Mouse (Mus musculus): ENCODE measurements around the gene Bms1. TPM values are rescaled to one million over a fixed set of nuclear protein-coding genes. Genes with fewer than 3 reads are reported as not detected.

Bms1 gene
- polyA plus RNA-seq, 1 experiment, result 7.0 TPM

- H3K4me1 ChIP-seq (replicated peaks; ENCODE audit: control insufficient read depth, insufficient read depth, low read length), result no peaks in the 10 kb centered on the region
- DNase-seq, result no peak
- WGBS, result 38% methylated on average over 3 of the region's 3 CpGs
- H3K27me3 ChIP-seq (ENCODE audit: control insufficient read depth, insufficient read depth, low read length), result no peaks in the 10 kb centered on the region
- H3K4me3 ChIP-seq (ENCODE audit: control insufficient read depth, insufficient read depth, low read length), result no peak overlapping the region
- no peak overlapping the region for H3K27ac ChIP-seq (ENCODE audit: control insufficient read depth, insufficient read depth, low read length)
- H3K36me3 ChIP-seq (ENCODE audit: control insufficient read depth, insufficient read depth, low read length), result peaks cover 27% of the 10 kb centered on the region
- TF ChIP-seq POLR2A (IDR thresholded peaks at IDR 0.05; ENCODE audit: control insufficient read depth, extremely low read depth, insufficient read depth, low read length, poor library complexity) (no peak), CTCF (IDR thresholded peaks at IDR 0.05; ENCODE audit: borderline replicate concordance, control insufficient read depth, extremely low read depth, insufficient read depth, low read length, poor library complexity) (no peak)
Observed at GRCm38 (mm10) chr6:118380630-118381029, 38.6 kb downstream of the Bms1 start.

DNA sequence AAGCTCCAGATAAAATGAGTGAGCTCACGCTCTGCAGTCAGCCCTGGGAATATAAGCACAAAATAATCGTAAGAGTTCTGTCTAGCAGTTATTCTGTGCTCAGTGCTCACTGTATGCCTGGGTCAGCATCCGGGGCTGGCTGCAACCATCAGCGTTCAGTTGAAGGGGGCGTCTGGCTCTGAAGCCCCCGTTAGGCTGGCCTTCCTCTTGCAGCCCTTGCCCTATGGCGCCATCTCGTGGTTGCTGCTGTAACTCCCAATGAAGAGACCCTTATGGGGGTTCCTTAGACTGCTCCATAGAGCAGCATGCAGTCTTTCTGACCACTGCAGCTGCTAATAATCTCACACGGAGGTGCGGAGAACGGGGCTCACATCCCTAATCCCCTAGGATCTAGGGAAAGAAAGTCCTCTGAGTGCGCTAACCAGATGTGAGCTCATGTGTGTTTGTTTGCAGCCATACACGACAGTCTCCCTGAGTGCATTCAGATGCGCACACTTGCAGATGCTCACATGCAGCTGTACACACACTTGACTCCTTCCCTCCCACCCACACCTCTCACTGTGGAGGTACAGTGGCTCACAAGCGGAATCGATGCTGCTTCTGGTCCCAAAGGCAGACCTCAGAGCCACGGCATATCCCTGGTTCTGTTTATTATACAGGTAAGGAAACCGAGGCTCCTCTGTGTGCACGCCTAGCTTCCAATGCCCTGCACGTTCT, 39.7 kb downstream of the Bms1 start:
- Histone ChIP-seq H3K4me3 (ENCODE audit: control insufficient read depth, insufficient read depth, low read length) (no peak overlapping the region), H3K27me3 (ENCODE audit: control insufficient read depth, insufficient read depth, low read length) (no peaks in the 10 kb centered on the region), H3K4me1 (replicated peaks; ENCODE audit: control insufficient read depth, insufficient read depth, low read length) (no peaks in the 10 kb centered on the region), H3K27ac (ENCODE audit: control insufficient read depth, insufficient read depth, low read length) (no peak overlapping the region), H3K36me3 (ENCODE audit: control insufficient read depth, insufficient read depth, low read length) (peaks cover 20% of the 10 kb centered on the region)
- 48% methylated on average over 20 of the region's 20 CpGs for WGBS
- TF ChIP-seq CTCF (IDR thresholded peaks at IDR 0.05; ENCODE audit: borderline replicate concordance, control insufficient read depth, extremely low read depth, insufficient read depth, low read length, poor library complexity), result peak; percentile 81; the same call in 1 of the 2 replicates
- no peak for TF ChIP-seq POLR2A (IDR thresholded peaks at IDR 0.05; ENCODE audit: control insufficient read depth, extremely low read depth, insufficient read depth, low read length, poor library complexity)
- peak; percentile 69 for DNase-seq

DNA sequence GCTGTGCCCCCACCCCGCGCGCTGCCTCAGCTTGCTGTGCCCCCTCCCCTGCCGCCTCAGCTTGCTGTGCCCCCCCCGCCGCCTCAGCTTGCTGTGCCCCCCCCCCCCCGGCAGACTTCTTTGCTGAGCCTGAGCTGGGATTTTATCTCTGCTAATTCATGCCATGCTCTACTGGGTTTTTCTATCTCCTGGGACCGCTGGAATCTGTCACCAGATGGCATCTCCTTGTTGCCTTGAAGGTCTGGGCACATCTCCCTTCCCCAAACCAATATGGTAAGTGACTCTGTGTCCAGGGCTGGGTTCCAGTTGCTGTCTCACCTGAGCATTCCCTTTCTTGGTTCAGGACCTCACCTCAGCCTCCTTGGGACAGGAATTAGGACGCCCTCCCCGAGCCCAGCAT, 41.7 kb downstream of the Bms1 start:
- no peak overlapping the region for H3K27ac ChIP-seq (ENCODE audit: control insufficient read depth, insufficient read depth, low read length)
- WGBS, result 85% methylated on average over 9 of the region's 10 CpGs
- no peak for TF ChIP-seq CTCF (IDR thresholded peaks at IDR 0.05; ENCODE audit: borderline replicate concordance, control insufficient read depth, extremely low read depth, insufficient read depth, low read length, poor library complexity)
- no peak for TF ChIP-seq POLR2A (IDR thresholded peaks at IDR 0.05; ENCODE audit: control insufficient read depth, extremely low read depth, insufficient read depth, low read length, poor library complexity)
- no peaks in the 10 kb centered on the region for H3K27me3 ChIP-seq (ENCODE audit: control insufficient read depth, insufficient read depth, low read length)
- H3K4me3 ChIP-seq (ENCODE audit: control insufficient read depth, insufficient read depth, low read length), result no peak overlapping the region
- DNase-seq, result no peak
- H3K4me1 ChIP-seq (replicated peaks; ENCODE audit: control insufficient read depth, insufficient read depth, low read length), result no peaks in the 10 kb centered on the region
- peaks cover 1% of the 10 kb centered on the region; the same call in 1 of the 2 replicates for H3K36me3 ChIP-seq (ENCODE audit: control insufficient read depth, insufficient read depth, low read length)

DNA sequence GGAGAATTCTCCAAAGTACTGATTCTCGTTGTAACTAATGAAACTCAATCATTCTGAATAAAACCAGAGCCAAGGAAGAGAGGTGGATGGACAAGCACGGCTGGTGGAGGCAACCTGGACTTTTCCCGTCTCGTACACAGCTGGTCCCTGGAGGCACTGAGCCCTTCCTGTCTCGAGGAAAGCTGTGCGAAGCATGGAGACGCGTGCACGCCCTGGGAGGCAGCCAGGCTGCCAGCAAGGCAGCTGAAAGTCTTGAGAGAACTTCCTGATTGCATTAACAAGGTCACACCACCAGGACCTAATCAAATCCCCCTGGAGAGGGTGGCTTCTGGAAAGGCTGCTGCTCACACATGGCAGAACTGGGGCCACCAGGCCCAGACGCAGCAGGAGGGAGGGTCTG, 43.3 kb downstream of the Bms1 start:
- 72% methylated on average over 10 of the region's 10 CpGs for WGBS
- Histone ChIP-seq H3K36me3 (ENCODE audit: control insufficient read depth, insufficient read depth, low read length) (no peaks in the 10 kb centered on the region), H3K27me3 (ENCODE audit: control insufficient read depth, insufficient read depth, low read length) (no peaks in the 10 kb centered on the region), H3K27ac (ENCODE audit: control insufficient read depth, insufficient read depth, low read length) (no peak overlapping the region), H3K4me1 (replicated peaks; ENCODE audit: control insufficient read depth, insufficient read depth, low read length) (no peaks in the 10 kb centered on the region), H3K4me3 (ENCODE audit: control insufficient read depth, insufficient read depth, low read length) (no peak overlapping the region)
- no peak for DNase-seq
- TF ChIP-seq POLR2A (IDR thresholded peaks at IDR 0.05; ENCODE audit: control insufficient read depth, extremely low read depth, insufficient read depth, low read length, poor library complexity), result no peak
- no peak for TF ChIP-seq CTCF (IDR thresholded peaks at IDR 0.05; ENCODE audit: borderline replicate concordance, control insufficient read depth, extremely low read depth, insufficient read depth, low read length, poor library complexity)

GRCm38 (mm10) chr6:118375457-118375856, 43.8 kb downstream of the Bms1 start:
- TF ChIP-seq POLR2A (IDR thresholded peaks at IDR 0.05; ENCODE audit: control insufficient read depth, extremely low read depth, insufficient read depth, low read length, poor library complexity) (no peak), CTCF (IDR thresholded peaks at IDR 0.05; ENCODE audit: borderline replicate concordance, control insufficient read depth, extremely low read depth, insufficient read depth, low read length, poor library complexity) (no peak)
- 62% methylated on average over 3 of the region's 3 CpGs for WGBS
- Histone ChIP-seq H3K4me3 (ENCODE audit: control insufficient read depth, insufficient read depth, low read length) (no peak overlapping the region), H3K4me1 (replicated peaks; ENCODE audit: control insufficient read depth, insufficient read depth, low read length) (no peaks in the 10 kb centered on the region), H3K27ac (ENCODE audit: control insufficient read depth, insufficient read depth, low read length) (no peak overlapping the region), H3K27me3 (ENCODE audit: control insufficient read depth, insufficient read depth, low read length) (no peaks in the 10 kb centered on the region), H3K36me3 (ENCODE audit: control insufficient read depth, insufficient read depth, low read length) (no peaks in the 10 kb centered on the region)
- DNase-seq, result no peak

GRCm38 (mm10) chr6:118375026-118375425, 44.2 kb downstream of the Bms1 start:
- 83% methylated on average over 3 of the region's 3 CpGs for WGBS
- H3K36me3 ChIP-seq (ENCODE audit: control insufficient read depth, insufficient read depth, low read length), result no peaks in the 10 kb centered on the region
- H3K27me3 ChIP-seq (ENCODE audit: control insufficient read depth, insufficient read depth, low read length), result no peaks in the 10 kb centered on the region
- no peak for TF ChIP-seq POLR2A (IDR thresholded peaks at IDR 0.05; ENCODE audit: control insufficient read depth, extremely low read depth, insufficient read depth, low read length, poor library complexity)
- TF ChIP-seq CTCF (IDR thresholded peaks at IDR 0.05; ENCODE audit: borderline replicate concordance, control insufficient read depth, extremely low read depth, insufficient read depth, low read length, poor library complexity), result no peak
- no peaks in the 10 kb centered on the region for H3K4me1 ChIP-seq (replicated peaks; ENCODE audit: control insufficient read depth, insufficient read depth, low read length)
- no peak overlapping the region for H3K4me3 ChIP-seq (ENCODE audit: control insufficient read depth, insufficient read depth, low read length)
- DNase-seq, result no peak
- no peak overlapping the region for H3K27ac ChIP-seq (ENCODE audit: control insufficient read depth, insufficient read depth, low read length)

All from thymus, adult 2 months (tissue).